Mouse (Mus musculus) bone marrow macrophage, adult 2 months (primary cell): Measurements from ENCODE around the gene Rpusd2.

ENCODE experiments used
- CTCF ChIP-seq: IDR thresholded peaks from 2 replicates; pipeline ENCODE4 v1.5.1; 2012; ENCODE audit warnings: low read depth, mild to moderate bottlenecking, low read length, moderate library complexity
- POLR2A ChIP-seq: IDR thresholded peaks from 2 replicates; pipeline ENCODE4 v1.6.1; 2012; ENCODE audit warnings: mild to moderate bottlenecking, low read depth, low read length, borderline replicate concordance

GRCm38 (mm10) chr2:119072397-119072796, 37.8 kb downstream of the Rpusd2 start:
- TF ChIP-seq CTCF (no peak), POLR2A (no peak)
